Mouse (Mus musculus): ENCODE measurements around the gene Atp5g2.

Atp5g2 gene

GRCm38 (mm10) chr15:102672215-102673071 is at the start of gene Atp5g2:
Gene Atp5g2, minus strand, starts transcription at chr15:102672352.
- peak; percentile 43 to 56 for DNase-seq (ENCODE audit: low spot score in 2 of 2)

- DNase-seq (ENCODE audit: low spot score in 2 of 2), result no peak
These were observed 49.1 kb upstream of the Atp5g2 start for GRCm38 (mm10) chr15:102721016-102721898.

GRCm38 (mm10) chr15:102716132-102716531 is 44.0 kb upstream of the Atp5g2 start:
- no peak for DNase-seq (ENCODE audit: low spot score in 2 of 2)

- DNase-seq (ENCODE audit: low spot score in 2 of 2), result no peak
These were observed 35.7 kb upstream of the Atp5g2 start for GRCm38 (mm10) chr15:102707736-102708269.

- no peak for DNase-seq (ENCODE audit: low spot score in 2 of 2)
These were observed 33.9 kb upstream of the Atp5g2 start for GRCm38 (mm10) chr15:102705923-102706503.

GRCm38 (mm10) chr15:102705226-102705894 is 33.2 kb upstream of the Atp5g2 start:
- DNase-seq (ENCODE audit: low spot score in 2 of 2), result no peak

GRCm38 (mm10) chr15:102704806-102705205 is 32.7 kb upstream of the Atp5g2 start:
- no peak for DNase-seq (ENCODE audit: low spot score in 2 of 2)

- no peak for DNase-seq (ENCODE audit: low spot score in 2 of 2)
These were observed 30.8 kb upstream of the Atp5g2 start for GRCm38 (mm10) chr15:102702972-102703371.

GRCm38 (mm10) chr15:102698193-102698592 is 26.0 kb upstream of the Atp5g2 start:
- DNase-seq (ENCODE audit: low spot score in 2 of 2), result peak; percentile 90 to 92

- DNase-seq (ENCODE audit: low spot score in 2 of 2), result no peak
These were observed 24.7 kb upstream of the Atp5g2 start for GRCm38 (mm10) chr15:102696899-102697298.

- peak; percentile 81 to 84 for DNase-seq (ENCODE audit: low spot score in 2 of 2)
These were observed 21.4 kb upstream of the Atp5g2 start for GRCm38 (mm10) chr15:102693600-102693999.

- DNase-seq (ENCODE audit: low spot score in 2 of 2), result peak; percentile 63 to 65
These were observed 20.8 kb upstream of the Atp5g2 start for GRCm38 (mm10) chr15:102692991-102693411.

GRCm38 (mm10) chr15:102692321-102692804 is 20.2 kb upstream of the Atp5g2 start:
- no peak for DNase-seq (ENCODE audit: low spot score in 2 of 2)

GRCm38 (mm10) chr15:102685791-102686190 is 13.6 kb upstream of the Atp5g2 start:
- DNase-seq (ENCODE audit: low spot score in 2 of 2), result no peak

- DNase-seq (ENCODE audit: low spot score in 2 of 2), result no peak
These were observed 11.5 kb upstream of the Atp5g2 start for GRCm38 (mm10) chr15:102683670-102684069.

- DNase-seq (ENCODE audit: low spot score in 2 of 2), result no peak
These were observed 4.2 kb upstream of the Atp5g2 start for GRCm38 (mm10) chr15:102676345-102676744.

GRCm38 (mm10) chr15:102673548-102673947 is 1.4 kb upstream of the Atp5g2 start:
- peak; percentile 47 to 48 for DNase-seq (ENCODE audit: low spot score in 2 of 2)

- peak; percentile 58 to 62 for DNase-seq (ENCODE audit: low spot score in 2 of 2)
These were observed 384 bp downstream of the Atp5g2 start for GRCm38 (mm10) chr15:102671721-102672214.

GRCm38 (mm10) chr15:102670767-102671575 is 1.2 kb downstream of the Atp5g2 start:
- DNase-seq (ENCODE audit: low spot score in 2 of 2), result peak; percentile 97 to 98

GRCm38 (mm10) chr15:102670281-102670680 is 1.9 kb downstream of the Atp5g2 start:
- DNase-seq (ENCODE audit: low spot score in 2 of 2), result no peak

All from right cerebral cortex, adult 2 months (tissue).